Mouse (Mus musculus) frontal cortex, postnatal 14 days (tissue): Measurements from ENCODE around the gene Pald1.

ENCODE experiments used
- DNase-seq, 2 experiments: peaks; one replicate each; pipeline ENCODE4 v3.0.0; 2022; ENCODE audit warnings: low spot score in 2 of 2

Gene Pald1

DNA sequence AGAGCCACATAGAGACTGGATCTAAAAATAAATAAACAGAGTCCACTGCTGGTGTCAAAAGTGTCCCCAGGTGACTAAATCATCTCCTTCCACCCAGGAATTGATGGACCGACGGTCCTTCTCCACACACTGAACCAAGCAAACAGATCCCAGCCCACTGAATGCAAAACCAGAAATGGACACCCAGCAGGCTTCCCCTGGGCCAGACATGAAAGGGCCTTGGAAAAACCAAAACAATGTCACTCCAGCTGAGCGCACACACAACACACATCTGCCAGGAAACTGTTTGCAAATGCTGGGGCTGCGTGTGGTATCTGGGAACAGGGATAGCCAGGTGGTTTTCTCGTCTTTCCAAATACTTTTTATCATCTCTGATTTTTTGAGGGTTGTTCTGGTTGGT, 13.6 kb downstream of the Pald1 start:
- DNase-seq = no peak

DNA sequence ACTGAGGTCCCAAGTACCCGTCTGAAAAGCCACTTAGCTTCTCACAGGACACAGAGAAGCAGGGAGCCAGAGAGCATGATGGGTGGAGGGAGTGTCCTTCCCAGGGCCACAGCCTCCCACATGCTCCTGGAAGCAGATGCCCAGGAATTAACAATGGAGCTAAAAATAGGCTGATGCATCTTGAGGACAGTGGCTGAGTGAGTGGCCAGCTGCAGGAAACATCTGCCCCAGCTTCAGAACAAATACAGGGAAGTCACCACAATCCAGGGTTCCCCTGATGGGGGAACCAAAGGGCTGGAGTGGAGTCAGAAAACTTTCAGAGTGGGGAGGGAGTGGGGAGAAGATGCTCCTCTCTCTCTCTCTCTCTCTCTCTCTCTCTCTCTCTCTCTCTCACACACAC, 17.4 kb downstream of the Pald1 start:
- no peak for DNase-seq

DNA sequence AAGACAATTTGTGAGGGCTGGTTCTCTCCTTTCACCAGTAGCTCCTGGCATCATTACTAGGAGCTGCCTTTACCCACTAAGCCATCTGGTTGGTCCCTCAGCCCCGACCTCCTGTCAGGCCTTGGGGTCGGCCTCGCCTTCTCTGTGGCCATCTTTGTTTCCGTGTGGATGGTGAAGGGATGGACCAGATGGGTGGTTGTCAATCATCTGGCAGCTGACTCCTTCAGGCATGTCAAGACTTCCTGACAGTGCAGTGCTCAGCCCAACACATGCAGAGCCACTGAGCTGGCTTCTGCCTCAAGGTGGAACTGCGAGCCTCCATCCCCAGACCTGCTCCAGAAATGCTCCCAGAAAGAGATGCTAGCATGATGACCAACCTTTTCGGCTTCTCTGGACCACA, 18.9 kb downstream of the Pald1 start:
- DNase-seq = no peak

DNA sequence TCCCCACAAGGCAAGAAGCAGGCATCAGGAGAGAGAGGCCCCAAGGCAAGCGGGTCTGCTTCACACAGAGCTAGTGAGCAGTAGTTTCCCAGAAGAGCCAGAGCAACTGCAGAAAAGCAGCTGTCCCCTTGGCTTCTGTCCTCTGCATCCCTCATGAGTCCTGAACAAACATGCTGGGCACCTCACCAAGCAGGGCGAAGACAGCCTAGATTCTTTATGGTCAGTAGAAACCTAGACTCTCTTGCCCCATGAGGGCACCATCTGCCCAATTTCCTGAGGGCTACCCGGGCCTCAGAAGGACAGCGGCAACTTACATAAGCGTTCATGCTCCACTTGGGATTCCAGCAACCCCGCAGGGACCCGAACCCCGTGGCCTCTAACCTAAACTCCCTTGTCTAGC, 20.3 kb downstream of the Pald1 start:
- no peak for DNase-seq

DNA sequence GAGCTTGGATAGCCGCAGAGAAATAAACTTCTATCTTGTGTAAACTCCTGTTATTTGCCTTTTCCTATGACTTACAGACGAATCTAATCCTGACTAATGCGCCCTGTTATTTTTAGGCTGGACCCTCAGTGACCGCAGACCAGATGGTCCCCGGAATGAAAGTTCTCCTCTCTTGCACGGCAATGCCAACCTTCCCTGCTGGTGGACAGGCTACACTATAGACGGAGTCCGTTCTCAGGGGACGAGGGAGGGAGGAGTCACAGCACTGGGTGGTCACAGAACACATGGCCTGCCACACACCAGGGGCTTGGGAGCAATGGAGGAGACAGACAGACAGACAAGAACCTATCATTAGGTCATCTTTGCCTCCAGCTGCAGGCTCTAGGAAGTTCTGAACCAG, 20.8 kb downstream of the Pald1 start:
- DNase-seq = no peak

DNA sequence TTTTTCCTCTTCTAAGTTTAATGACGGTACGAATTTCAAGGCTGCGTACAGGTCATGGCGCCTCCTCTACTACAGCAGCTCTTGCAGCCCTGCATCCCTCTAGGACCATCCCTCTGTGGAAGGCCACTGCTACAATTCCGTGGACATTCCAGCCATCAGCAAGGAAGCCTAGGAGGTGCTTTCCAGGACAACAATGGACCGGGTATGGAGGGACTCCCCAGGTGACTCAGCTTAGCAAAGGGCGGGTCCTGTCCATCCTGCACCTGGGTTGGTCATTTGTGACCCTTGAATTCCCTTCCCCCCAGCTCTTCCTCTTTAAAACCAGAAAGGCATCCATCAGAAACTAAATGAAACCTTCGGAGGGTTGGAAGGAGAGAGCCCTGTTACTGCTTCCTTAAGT, 22.7 kb downstream of the Pald1 start:
- no peak for DNase-seq

DNA sequence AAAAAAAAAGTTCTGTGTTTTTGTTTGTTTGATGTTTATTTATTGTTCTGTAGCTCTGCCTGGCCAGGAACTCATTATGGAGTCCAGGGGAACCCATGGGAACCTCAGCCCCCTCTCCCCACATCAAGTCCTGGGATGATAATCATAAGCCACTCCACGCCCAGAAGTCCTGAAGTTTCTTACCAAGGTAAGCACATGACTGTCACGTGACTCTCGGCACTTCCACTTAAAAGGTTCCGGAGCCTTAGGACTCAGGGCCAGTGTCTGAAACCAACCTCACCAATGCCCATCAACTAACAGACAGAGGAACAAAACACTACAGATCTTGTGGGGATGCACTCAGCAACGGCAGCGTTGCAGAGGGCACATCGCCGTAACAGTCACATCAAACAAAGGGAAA, 23.9 kb downstream of the Pald1 start:
- DNase-seq = no peak

DNA sequence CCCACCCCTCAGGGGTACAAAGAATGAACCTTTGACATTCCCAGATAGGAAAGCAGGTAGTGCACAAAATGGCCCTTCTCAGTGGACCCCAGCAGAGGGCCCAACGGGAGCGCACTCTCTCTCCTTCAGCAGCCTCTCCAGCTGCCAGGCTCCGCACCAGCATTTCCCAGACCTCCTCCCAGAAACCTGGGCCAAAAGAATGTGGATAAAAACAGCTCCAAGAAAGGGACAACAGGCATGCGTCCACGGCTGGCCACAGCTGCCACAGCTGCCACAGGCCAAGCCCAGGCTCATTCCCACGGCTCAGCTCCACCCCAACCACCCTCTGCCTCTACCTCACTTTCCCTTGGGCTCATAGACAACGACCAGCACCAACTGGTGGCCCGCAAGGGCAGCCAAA, 25.7 kb downstream of the Pald1 start:
- DNase-seq = no peak

DNA sequence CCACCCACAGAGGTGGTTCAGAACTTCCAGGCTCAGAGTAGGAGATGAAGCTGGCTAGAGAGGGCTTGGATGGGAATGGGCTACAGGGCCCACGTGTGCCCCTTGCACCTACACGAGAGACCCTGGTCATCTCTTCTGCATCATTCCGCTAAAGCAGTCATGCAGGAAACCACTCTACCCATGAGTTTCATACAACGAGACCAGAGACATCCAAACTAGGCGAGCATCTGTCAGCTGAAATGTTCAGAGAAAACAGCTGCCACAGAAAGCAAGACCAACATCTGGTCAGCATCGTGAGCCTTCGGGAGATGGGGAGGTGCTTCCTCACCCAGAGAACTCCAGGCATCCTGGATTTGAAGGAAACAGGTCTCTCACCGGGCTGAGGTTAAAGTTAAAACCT, 26.8 kb downstream of the Pald1 start:
- no peak for DNase-seq

DNA sequence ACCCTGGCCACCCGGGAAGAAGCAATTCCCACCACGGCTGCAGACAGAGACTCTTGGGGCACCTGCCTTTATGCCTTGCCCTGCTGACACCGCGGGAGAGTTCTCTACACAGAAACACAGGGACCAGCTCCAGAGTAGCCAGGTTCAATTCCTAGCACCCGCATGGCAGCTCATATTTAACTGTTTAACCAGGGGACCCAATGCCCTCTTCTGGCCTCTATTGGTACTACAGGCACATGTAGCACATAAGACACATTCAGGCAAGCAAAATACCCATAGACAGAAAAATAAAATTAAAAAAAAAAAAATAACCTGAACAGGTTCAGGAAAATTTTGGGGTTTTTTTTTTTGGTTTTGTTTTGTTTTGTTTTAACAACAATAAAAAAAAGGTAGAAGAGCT, 27.2 kb downstream of the Pald1 start:
- DNase-seq = no peak

DNA sequence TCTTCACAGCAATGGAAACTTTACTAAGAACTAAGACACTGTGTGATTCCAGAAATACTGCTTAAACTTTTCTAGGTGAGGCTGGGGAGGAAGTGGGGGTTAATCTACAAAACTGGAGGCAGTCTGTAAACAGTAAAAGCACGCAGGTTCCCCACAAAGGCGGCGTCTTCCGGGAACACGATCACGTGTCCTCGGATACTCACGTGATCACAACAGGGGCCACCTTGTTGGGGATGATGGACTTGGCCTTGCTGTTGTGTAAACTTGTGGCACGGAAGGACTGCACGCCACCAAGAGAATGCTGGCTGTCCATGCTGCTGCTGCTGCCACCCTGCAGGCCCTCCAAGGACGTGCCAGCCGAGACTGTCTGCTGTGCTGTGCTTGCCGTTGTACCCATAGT, 27.7 kb downstream of the Pald1 start:
- DNase-seq = no peak

DNA sequence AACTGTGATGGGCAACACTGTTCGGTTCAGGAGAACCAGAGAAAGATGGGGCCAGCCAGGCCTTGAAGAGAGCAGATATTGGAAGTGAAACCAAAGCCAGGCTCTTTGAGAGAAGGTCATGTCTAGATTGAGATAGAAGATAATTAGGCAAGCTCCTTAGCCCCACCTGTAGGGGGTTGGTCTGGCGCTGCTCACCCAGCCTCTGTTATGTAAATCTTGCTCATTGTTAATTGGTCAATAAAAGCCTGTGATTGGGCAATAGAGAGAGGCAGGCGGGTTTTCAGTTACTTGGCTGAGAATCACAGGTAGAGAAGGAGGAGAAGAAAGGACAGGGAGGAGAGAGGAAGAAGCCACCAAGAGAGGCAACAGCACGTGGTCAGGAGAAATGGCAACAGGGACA, 32.1 kb downstream of the Pald1 start:
- DNase-seq = no peak

DNA sequence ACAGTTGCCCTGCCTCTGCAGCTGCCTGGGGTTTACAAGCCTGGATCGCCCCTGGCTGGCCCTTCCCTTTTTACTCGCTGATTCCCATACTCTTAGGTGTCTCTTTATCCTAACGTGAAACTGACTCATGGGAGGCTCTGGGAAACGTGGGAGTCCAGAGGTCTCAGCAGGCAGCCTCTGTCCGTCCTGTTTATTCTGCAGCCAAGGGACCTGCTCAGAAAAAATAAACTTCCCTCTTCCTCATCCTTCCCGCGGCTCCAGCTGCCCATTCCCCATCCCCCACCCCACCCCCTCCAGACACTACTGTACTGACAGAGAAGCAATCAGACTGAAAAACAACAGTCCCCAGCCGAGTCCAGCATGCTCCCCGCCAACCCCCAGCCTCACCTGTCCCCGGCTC, 37.0 kb downstream of the Pald1 start:
- DNase-seq = no peak

DNA sequence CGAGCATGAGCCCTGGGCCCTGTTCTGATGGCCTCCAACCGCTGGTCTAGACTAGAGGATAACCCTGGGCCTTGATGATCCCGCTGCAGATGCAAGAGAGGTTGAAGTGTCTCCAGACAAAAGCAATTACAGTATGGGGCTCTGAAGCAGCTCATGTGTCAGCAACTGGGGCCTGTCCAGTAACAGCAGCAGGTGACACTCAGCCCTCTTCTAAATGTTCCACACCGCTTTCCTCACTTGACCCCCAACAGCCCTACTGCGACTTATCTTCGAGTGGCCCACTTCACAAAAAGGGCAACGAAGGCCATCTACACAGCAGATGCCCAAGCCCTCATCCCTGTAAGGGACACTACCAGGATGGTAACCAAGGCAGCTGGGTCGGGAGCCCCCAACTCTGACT, 38.2 kb downstream of the Pald1 start:
- no peak for DNase-seq

DNA sequence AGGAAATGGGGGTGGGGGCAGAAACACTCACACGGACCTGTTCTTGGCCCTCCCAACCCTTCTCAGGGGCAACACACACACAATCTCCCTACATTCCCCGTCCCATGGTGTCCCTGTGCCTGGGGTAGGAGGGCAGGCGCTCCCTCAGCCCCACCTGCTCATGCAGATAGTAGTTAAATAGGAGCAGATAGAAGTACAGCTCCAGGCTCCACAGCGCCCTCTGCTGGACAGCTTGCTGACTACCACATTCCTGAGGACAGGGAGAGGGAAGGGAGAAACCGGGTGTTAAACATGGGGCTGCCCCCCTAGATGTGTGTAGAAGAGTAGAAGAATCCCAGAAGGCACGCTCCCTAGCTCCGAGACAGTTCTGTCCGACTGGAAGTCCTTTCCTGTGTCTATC, 39.4 kb downstream of the Pald1 start:
- peak in 1 of 2 experiments; percentile 36 for DNase-seq

DNA sequence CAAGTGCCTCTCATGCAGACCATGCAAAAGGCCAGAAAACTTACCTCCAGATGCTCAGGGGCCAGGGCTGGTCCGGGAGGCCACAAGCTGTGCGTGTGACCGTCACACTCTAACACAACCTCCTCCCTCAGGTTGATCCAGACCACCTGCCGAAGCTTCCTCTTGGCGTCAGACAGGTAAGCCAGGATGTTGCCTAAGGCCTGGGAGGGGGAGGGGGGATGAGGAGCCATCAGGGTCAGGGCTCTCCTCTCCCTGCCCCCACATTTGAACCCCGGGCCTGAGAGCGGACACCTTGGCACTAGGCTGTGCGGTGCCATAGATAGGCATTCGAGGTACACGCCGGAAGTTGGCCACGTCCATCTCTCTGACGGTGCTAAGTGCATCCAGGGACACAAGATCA, 40.6 kb downstream of the Pald1 start:
- no peak for DNase-seq

DNA sequence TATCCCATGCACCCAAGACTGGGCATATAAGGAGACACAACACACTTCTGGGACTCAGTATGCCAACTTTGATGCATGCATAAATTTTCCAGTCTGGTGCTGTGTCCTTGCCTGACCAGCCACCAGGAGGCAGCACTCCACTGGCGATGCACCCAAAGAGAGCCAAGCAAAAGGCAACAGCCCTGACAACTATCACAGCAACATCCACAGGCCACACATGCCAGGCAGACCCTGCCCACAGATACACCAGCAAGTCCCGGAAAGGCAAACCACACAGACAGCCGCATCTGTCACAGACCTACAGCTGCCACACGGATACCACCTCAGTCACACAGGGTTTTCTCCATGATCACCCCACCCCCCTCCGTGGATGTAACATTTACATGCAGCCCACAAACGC, 41.8 kb downstream of the Pald1 start:
- DNase-seq = peak in 1 of 2 experiments; percentile 75

DNA sequence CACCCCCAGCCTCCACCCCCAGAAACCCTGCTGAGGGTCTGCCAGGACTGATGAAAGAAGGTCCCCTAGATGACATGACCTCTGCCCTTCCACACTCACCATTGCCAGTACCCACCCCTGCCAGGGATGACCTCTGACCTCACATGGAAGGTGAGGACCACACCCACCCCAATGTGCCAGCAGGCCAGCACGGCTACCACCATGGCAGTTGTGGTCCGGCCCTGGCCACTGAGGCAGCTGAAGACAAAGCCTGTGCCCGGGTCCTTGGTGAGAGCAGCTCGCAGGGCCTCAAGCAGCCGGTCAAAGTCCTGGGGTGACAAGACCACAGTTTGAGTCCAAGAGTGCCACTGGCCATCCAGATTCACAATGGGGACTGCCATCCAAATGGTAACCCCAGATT, 42.3 kb downstream of the Pald1 start:
- DNase-seq = no peak

DNA sequence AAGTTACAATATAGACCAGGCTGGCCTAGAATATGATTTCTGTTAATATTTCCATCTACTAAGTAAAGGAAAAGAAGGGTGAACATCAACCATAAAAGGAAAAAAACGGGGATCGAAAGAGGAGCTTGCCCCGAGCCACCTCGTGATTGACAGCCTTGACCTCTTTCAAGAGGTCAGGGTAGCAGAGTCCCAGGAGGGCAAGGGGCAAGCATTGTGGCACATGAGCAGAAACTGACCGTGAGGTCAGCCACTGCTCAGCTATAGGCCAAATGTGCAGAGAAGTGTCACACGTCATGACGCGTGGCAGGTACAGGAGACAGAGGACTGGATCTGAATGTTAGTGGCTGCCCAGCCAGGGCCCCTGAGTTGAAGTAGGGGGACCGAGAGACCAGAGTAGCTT, 43.1 kb downstream of the Pald1 start:
- DNase-seq = no peak

DNA sequence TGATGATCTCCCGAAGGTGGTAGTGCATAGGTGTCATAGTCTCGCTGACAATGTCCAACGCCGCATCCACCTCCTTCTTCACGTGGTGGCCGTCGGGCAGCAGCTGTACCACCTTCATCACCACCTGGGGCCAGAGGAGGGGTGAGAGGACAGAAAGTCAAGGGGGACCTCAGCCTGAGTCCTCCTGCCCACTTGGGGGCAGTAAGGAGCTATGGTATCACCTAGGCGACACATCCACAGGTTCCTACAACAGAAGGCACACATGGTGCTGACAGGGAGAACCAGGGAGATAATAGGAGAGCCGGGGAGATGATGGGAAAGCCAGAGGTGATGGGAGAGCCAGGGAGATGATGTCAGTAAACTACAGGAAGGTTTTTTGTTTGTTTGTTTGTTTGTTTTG, 44.1 kb downstream of the Pald1 start:
- no peak for DNase-seq

DNA sequence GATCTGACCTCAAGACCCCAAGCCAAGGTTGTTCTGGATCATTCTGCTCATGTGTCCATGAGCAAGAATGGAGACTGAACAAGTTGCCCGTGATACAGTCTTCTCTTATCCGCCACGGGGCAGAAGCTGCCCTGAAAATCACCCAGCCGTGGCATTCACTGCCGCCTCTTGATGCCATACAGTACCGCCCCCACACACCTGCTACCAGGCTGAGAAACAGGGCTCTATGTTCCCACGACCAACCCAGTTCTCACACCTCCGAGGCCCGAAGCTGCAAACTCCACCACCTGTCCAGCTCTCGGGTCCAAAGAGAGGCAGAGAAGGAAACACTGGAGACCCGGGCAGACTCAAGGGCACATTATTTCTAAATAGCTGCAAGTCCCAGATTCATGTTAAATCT, 45.7 kb downstream of the Pald1 start:
- no peak for DNase-seq

DNA sequence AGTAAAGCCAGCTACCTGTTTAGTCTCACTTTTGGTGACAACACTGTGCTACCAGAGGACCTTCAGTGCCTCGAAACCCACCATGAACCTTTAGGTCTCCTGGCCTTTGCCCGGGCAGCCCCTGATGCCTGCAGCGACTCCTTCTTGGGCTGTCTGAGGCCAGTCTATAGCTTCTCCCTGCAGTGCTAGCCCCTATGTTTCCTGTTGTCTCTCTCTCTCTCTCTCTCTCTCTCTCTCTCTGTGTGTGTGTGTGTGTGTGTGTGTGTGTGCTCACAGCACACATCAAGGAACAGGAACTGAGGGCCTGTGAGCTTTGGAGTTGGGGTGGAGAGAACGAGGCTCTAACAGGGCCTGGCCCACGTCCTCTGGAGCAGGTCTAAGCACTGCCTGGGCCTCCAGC, 46.7 kb downstream of the Pald1 start:
- DNase-seq = no peak

DNA sequence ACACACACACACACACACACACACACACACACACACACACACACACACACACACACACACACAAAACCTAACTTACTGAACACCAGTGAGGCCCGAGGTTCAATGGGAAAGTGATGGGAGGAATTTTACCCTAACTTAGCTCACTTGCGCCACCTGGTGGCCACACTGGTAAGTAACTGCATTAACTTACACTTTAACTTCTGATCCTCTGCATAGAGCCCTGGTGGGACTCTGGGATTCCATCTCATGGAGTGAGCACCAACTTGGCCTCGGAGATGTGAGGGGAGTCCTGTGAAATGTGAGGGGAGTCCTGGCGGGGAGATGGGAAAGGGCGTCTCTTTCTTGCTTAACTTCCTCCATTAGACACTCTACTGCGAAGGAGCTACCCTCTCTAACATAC, 47.2 kb downstream of the Pald1 start:
- peak; percentile 42 to 82 for DNase-seq

DNA sequence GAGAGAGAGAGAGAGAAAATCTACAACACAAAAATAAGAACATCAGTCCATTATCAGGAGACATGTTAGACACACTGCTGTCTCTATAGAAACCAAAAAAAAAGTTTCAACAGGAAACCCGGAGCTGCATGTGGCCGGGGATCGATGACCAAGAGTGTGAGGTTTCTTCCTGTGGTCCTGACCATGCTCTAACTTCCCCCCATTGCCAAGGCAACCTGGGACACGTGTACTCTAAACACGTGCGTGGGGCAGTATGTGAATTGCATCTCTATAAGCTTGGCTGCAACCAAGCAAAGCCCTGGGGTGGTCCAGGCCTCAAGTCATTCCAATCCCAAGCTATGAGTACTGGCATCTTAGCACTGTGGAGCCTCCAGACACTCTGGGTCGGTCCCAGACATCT, 48.8 kb downstream of the Pald1 start:
- DNase-seq = no peak

DNA sequence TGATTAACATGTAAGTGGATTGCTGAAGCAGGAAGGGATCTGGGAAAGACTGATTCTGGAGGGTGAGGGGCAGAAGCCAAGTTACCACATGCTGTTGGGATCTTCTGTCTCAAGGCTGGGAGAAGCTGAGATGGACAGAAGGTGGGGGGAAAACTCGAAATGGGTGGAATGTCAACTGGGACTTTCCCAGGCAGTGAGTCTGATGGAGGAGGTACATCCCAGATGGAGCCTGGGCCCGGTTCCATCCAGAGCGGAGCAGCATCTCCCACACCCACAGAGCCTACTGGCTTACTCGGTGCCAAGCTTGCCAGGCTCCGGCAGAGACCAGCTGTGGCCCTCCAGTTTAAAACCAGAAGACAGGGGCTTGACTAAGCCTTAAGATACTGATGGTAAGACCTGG, 52.3 kb downstream of the Pald1 start:
- peak; percentile 50 to 63 for DNase-seq
